Mouse (Mus musculus) monocyte, adult 5-6 weeks (primary cell): ENCODE measurements around the gene Disp1. TPM values are rescaled to one million over a fixed set of nuclear protein-coding genes. Genes with fewer than 3 reads are reported as not detected.

Experiments used
- ATAC-seq: fragments of 153-309, 156-312 bp; replicated peaks from 2 replicates; pipeline ENCODE4 v1.8.0; 2017; ENCODE audit warnings: mild to moderate bottlenecking; ENCODE audit not compliant: low TSS enrichment, insufficient number of reproducible peaks, severe bottlenecking, poor library complexity, low FRiP score
- total RNA-seq: library from RNA; stranded (forward); fragments of 200-1000, 200-491, 200-594 nt; gene quantifications from 3 replicates; pipeline ENCODE4 v1.2.3, GENCODE M21; 2017

The Disp1 gene
- total RNA-seq, 1 experiment from 2014 or later = 3.6 TPM

DNA sequence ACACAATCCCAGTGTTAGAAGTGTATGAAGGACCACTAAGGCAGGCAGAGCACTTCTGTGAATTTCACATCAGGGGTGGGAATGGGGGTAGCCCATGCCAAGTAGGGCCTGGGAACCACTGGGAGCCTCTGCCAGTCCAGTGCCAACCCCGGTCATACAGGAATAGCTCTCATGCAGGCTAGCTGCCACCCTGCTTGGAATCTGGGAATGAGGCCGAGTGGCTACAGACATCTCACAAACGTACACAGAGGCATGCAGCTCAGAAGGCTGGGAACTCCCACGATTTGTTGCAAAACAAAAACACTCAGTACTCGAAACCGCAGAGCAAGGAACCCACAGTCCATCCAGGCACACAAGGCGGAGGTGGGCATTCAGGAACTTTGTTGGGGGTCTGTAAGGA lies 153.5 kb downstream of the Disp1 start:
- no peak for ATAC-seq

GRCm38 (mm10) chr1:183066981-183067380 lies 154.3 kb downstream of the Disp1 start:
- ATAC-seq = no peak

DNA sequence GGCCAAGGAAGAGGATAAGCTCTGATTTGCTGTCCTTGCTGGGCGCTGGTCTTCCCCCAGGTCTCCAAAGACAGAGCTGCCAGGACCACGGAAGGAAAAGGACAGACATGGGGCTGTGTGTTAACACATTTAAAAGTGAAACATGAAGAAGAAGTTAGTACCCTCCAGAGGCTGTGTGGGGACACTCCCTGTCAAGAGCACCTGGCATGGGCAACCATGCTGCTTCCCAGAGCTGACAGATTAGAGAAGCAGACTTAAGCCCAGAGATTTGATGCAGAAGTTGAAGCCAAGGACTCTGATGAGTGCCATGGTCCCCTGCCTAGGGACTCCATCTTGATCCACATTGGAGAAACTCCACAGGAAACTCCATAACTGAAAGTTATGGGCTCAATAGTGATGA lies 160.7 kb downstream of the Disp1 start:
- ATAC-seq = no peak

GRCm38 (mm10) chr1:183056289-183056655 lies 165.1 kb downstream of the Disp1 start:
- no peak for ATAC-seq

- ATAC-seq = no peak
Measured at GRCm38 (mm10) chr1:183055608-183056288, 165.6 kb downstream of the Disp1 start.

GRCm38 (mm10) chr1:183052663-183053062 lies 168.7 kb downstream of the Disp1 start:
- ATAC-seq = no peak

GRCm38 (mm10) chr1:183049295-183049694 lies 172.0 kb downstream of the Disp1 start:
- ATAC-seq = no peak

DNA sequence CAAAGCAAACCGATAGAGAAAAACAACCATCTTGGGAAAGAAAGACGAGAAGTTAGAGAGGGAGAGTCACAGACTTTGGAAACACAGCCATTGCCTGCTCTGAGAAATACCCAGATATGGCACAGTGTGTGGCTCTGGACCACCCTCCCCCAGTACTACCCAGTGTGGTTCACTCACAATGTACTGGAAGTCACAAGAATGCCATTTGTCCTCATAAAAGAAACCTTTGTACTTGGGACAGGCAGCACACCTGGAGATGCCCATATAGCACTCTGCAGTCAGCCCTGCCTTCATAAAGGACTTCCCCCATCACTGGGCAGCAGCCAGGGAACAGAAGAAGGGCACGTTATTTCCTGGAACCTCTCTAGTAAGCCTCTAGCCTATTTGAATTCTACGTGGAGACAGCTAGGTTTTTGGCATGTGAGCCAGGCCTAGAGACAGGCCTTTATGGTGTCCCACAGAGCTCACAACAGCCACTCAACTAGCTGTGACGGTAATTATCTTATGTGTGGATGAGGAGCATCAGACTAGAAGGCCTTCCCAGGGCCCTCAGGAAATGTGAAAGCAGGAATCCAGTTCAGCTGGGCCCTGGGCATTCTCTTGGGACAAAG lies 173.3 kb downstream of the Disp1 start:
- no peak for ATAC-seq

GRCm38 (mm10) chr1:183047191-183047912 lies 174.0 kb downstream of the Disp1 start:
- no peak for ATAC-seq

DNA sequence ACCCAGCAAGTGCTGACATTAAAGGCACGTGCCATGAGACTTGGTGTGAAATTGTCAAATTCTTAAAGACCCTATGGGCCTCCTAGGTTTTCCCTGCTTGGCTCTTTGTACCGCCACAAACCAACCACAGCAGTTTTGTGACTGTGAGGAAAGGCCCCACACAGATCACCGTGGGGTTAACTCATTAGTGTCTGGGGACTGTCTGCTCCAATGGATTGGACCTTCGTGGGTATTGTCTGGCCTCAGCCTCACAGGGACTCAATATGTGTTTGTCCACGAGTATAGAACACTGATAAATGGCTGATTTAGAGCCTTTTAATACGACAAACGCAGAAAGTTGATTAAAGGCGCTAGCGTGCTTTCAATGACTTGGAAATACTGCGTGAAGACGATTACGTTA lies 175.2 kb downstream of the Disp1 start:
- ATAC-seq = no peak

- no peak for ATAC-seq
Measured at GRCm38 (mm10) chr1:183043161-183043812, 178.0 kb downstream of the Disp1 start.

GRCm38 (mm10) chr1:183041703-183042102 lies 179.6 kb downstream of the Disp1 start:
- ATAC-seq = no peak

- ATAC-seq = no peak
Measured at GRCm38 (mm10) chr1:183040847-183041382, 180.4 kb downstream of the Disp1 start.

DNA sequence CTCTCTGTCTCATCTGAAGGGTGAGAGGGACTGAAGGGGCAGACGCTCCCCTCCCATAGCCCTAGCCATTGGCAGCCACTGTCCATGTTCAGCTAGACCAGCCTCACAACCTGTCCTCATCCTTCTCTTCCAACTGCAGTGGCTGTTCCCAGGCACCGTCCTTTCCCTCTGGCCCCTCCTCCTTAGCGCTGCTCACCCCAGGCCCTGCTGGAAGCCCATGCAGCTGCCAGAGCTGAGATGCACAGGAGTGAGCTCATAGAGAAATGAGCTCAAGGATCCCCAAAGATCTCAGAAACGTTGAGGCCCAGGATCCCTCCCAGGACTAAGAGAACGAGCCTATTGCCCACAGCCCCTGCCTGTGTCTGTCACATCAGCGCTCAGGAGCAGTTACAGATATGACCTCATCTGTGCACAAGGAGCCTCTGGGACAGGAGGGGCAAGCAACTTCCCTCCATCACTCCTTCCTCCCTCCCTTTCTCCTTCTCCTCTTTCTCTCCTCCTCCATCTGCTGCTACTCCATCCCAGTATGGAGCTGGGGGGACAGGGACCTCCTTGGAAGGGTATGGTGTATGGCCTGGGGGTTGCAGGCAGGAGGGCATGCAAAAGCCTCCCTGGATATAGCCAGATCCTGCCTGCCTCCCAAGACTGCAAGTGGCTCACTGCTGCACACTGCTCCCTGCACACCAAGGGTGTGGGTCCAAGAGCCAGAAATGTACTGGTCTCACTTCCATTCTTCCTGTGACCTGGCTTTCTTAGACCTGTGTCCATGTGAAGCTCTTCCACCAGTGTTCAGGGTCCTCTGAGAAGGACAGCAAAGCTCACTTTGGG lies 181.2 kb downstream of the Disp1 start:
- 0 out of 2 replicates have a peak, but pooled peaks have one; percentile 13 for ATAC-seq

DNA sequence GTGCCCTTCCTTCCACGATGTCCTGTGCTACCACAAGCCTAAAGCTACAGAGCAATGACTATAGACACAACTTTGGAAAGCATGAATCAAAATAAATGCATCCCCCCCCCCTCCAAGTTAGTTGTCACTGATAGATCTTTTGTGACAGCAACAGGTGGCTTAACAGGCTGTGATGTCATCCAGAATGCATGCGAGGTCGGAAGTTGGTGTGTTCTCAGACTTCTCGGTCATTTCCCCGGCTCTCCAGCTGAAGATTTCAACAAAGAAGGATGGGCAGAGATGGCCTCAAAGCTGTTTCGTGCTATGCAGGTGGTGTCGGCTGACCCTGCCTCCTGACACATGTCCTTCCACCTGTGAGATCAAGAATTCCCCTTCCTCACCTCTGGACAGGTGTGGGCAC lies 181.9 kb downstream of the Disp1 start:
- ATAC-seq = 0 out of 2 replicates have a peak, but pooled peaks have one; percentile 9
